Mouse (Mus musculus) layer of hippocampus, adult 8-10 months (tissue): ENCODE data around the gene Dock9. TPM values are rescaled to one million over a fixed set of nuclear protein-coding genes. Genes with fewer than 3 reads are reported as not detected.
"Not testable (repeated sequence)": the region's sequence is repeated elsewhere in the genome, so short reads cannot be mapped to it uniquely, and the experiment has no call there.

ENCODE experiments used
- DNase-seq, 2 experiments: peaks; one replicate each; pipeline ENCODE4 v3.0.0; 2022; ENCODE audit warnings: low spot score in 2 of 2
- total RNA-seq, 4 experiments: library from RNA; stranded (reverse); gene quantifications; 2 replicates each; pipeline ENCODE4 v1.2.4; 2022

Gene Dock9
- total RNA-seq, 4 experiments from 2014 or later: 179 to 210 (median 198) TPM

DNA sequence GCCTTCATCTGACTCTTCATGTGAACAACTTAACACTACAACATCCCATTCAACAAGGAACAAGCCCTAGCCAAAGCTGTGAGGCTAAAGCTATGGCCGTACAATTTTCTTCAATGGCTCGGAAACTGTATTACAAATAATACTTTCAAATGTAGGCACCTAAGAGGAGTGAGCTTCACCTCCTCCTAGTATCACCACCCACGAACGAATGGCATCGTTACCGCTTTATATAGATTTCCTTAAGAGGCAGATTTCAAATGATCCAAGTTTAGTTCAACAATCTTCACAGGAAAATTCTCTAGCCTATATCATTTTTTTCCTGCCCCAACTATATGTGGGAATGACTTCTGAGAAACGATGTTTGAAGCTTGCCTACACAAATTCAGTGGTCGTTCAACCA is 165.7 kb downstream of the Dock9 start:
- no peak for DNase-seq

- no peak for DNase-seq
Measured at GRCm38 (mm10) chr14:121626741-121627140, 170.9 kb downstream of the Dock9 start.

DNA sequence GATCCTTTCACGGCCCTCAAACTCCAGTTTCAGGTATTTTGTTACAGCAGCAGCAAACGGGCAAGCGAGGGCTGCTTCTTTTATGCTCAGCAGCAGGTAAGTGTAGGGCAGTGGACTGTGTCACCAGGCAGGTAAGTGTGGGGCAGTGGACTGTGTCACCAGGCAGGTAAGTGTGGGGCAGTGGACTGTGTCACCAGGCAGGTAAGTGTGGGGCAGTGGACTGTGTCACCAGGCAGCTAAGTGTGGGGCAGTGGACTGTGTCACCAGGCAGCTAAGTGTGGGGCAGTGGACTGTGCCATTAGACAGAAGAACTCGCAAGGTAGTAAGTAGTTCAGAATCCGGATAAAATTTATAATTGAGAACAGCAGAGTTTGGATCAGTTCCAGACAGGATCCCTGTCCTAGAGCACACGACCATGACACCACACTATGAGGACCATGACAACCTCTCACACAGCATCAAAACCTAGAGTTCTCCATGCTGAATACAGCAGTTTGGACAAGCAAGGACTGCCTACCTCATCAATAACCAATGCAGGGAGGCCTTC is 173.6 kb downstream of the Dock9 start:
- not testable (repeated sequence) for DNase-seq

GRCm38 (mm10) chr14:121621806-121622205 is 175.8 kb downstream of the Dock9 start:
- DNase-seq: no peak

DNA sequence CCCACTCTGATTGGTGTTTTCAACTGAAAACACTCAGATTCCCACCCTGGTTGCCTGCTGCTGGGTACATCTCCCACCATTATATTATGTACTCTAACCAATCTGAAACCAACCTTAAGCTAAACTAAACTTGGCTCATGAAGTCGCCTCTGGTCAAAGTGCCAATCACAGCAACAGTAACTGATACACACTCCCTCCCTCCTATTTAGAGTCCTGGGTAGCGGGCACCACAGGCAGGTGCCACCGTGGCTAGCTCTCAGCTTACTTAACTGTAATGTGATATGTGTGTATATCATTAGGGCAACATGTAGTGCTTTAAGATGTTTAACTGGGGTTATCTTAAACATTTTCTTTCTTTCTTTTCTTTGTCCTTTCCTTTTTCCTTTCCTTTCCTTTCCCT is 177.1 kb downstream of the Dock9 start:
- no peak for DNase-seq

DNA sequence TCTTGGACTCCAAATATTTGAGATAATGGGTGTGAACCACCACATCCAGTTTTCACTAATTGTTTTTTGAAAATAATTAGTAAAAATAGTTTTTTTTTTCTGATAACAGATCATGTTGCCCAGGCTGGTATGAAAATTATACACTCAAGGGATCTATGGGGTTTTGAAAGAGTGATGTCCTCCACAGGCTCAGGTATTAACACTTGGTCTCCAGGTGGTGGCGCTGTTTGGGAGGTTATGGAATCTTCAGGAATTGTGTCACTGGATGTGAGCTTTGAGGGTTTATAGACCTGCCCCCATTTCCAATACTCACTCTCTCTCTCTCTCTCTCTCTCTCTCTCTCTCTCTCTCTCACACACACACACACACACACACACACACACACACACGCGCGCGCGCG is 177.5 kb downstream of the Dock9 start:
- DNase-seq: no peak

DNA sequence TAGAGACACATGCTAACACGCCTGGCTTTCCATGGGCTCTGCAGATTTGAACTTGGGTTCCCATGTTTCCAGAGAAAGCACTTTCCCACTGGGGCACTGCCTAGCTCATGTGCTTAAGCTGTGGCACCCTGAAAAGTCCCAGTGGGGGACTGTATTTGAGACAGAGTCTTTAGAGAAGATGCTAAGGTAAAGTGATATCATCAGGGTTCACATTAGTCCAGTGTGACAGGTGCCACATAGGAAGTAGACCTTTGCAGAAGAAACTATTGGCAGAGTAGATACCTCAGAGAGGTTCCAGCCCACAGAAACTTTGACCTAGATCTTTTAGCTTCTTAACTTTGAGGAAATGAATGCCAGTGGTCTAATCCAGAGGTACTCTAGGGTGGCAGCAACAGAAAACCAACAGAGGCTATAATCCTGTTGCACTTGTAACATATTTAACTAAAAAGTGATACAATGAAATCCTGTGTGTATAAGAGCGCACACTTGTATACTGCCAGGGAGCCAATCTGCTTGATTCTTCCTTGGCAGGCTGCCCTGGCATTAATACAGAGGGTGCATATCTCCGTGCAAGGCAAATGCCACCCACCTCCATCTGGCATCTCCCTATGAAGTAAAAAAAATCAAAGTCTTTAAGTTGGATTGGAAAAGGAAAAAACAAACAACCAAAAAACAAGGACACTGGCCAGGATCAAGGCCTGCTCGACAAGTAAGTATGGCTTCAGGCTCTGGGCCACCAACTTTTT is 179.8 kb downstream of the Dock9 start:
- peak; percentile 85 to 93 for DNase-seq

DNA sequence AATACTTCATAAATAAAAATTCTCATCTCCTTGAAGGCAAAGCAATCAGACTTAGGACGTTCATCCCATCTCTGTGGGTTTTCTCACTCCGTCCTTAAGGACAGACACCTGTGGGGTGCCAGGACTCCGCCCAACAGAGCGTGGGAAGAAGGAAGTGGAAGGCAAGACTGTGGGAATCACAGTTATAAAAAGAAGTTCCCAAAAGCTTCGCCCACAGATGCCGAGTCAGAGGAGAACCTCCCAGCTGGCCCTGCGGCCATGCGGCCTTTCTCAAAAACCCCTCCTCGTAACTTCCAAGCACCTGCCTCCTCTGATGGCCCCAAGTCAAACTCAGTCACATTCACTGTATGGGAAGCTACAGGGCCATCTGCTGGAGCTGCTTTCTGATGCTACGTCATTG is 182.2 kb downstream of the Dock9 start:
- no peak for DNase-seq

DNA sequence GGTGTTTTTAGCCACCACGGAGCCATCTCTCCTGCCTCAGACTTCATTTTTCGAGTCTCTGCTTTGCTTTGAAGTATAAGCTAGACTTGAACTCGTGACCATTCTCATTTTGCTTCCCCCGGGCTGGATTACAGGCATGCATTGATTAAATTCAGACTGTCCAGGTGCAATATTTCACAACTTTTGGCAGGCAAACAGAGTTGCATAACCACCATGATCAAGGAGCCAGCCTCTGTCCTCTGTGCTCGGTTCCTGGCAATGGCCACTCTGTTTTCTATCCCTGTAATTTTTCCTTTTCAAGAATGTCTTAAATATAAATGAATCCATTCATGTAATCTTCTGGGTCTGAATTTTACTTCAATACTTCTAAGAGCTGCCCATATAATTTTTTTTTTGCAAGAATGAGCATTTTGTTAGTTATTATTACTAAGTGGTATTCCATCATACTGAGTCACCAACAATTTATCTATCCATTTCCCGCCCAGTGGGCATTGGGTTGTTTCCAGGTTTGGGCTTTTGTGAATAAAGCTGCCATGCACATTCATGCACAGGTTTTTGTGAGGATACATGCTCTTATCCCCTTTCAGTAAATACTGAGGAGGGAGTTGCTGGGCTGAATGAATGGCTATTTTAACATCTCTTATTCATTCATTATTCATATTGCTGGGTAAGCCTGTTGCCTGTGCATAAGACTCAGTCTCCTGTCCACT is 183.0 kb downstream of the Dock9 start:
- no peak for DNase-seq

DNA sequence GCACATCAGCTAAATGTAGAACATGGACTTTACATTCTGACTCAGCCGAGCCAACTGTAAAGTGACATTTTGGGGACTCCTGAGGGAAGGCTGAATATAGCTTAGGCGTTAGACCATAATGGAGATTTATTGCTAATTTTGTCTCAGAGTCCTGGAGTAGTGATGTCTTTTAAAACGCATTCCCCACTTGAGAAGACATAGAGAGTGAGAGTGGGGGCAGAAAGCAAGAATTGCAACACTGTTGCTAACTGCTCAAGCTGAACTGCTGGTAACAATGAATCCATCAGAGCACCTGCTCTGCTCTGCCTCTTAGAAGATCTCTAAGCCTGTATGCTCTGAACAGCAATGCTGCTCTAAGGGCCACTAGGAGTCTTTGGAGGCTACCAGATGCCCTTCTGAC is 184.1 kb downstream of the Dock9 start:
- DNase-seq: no peak

DNA sequence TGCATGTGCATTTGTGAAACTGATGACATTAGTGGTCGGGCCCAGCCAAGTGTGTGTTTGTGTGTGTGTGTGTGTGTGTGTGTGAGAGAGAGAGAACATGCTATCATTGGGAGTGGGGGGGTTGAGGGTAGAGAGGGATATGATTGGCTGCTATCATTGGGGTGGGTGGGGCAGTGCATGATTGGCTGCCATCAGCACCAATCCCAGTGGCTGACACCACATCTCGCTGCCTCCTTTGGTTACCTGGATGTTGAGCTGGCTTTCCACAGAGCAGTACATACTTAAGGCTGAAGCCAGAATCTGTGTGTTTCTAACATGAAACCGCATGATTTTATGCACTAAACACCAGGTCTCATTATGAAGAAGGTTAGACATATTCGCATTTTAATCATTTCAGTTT is 184.7 kb downstream of the Dock9 start:
- no peak for DNase-seq

GRCm38 (mm10) chr14:121611533-121611932 is 186.1 kb downstream of the Dock9 start:
- DNase-seq: no peak

DNA sequence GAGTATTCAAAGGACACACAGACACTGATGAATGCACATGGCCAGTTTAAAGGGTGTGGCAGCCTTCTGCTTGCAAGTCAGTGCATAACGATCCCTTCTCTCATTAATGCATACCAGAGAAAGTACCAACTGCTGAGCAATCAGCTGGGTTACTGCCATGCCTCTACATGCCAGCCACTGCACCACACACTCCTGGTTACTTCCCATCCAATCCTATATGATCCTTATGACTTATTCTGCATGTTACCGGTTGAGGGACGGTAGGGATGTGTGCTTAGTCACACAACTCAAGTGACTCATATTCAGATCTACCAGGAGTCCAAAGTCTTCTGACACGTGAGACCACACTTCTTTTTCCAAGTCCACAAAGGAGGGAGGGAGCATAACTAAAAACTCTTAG is 186.5 kb downstream of the Dock9 start:
- no peak for DNase-seq

GRCm38 (mm10) chr14:121608522-121608921 is 189.1 kb downstream of the Dock9 start:
- DNase-seq: no peak

DNA sequence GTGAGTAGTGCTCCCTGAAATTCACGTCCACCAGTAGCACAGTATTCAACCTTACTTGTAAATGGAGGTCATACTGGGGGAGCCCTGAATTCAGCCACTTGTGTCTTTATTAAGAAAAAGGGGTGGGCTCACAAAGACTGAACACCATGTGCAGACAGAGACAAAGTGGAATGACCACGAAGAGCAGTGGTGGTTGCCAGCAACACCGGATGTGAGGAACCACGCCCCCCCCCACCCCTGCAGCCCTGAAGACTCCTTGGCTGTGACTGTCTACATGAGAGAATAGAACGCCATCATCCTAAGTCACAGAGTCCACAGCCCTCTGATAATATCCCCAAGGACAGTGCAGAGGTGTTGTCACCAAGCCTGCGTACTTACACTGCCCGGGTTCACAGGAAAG is 191.2 kb downstream of the Dock9 start:
- DNase-seq: no peak

GRCm38 (mm10) chr14:121605260-121605659 is 192.4 kb downstream of the Dock9 start:
- no peak for DNase-seq

GRCm38 (mm10) chr14:121604565-121604964 is 193.1 kb downstream of the Dock9 start:
- DNase-seq: no peak

GRCm38 (mm10) chr14:121602610-121603009 is 195.0 kb downstream of the Dock9 start:
- no peak for DNase-seq

GRCm38 (mm10) chr14:121600538-121600937 is 197.1 kb downstream of the Dock9 start:
- no peak for DNase-seq

DNA sequence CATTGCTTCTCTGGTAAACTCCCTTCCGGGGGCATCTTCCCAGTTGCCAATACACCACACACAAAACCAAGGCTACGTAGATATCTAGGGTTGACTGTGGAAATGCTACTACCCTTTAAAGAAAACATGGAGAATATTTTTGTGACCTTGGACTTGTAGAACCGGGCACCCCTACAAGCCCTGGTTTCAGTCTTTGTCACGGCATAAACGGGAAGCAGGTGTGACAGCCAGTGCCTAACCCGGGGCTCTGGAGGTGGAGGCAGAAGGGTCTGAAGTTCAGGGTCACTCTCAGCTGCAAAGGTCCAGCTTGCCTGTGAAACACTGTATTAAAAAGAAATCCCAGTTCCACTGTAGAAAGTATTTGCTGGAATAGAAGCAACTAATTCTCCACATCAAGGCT is 200.6 kb downstream of the Dock9 start:
- DNase-seq: no peak

GRCm38 (mm10) chr14:121596631-121597030 is 201.0 kb downstream of the Dock9 start:
- no peak for DNase-seq

DNA sequence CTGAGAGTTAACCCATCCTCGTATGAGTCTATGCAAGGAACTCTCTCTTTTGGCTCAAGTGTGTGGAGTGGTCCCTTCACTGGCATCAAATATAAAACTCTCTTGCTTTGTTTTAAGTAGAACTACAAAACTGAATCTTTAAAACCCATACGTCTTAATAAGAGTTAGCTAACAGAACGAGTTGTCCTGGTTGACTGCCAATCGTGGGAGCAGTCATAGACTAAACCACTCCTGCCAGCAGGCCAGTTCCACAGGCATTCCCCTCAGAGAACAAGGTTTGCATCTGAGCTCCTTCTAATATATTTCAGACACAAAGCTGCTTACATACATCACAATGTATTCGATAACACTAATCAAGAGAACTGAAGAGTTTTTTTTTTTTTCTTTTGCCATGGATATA is 203.0 kb downstream of the Dock9 start:
- DNase-seq: no peak
